Mouse (Mus musculus): Measurements from ENCODE around the gene Cops3. TPM values are rescaled to one million over a fixed set of nuclear protein-coding genes. Genes with fewer than 3 reads are reported as not detected.

Cops3 gene
- polyA plus RNA-seq, 1 experiment from 2014 or later = 165 TPM

DNA sequence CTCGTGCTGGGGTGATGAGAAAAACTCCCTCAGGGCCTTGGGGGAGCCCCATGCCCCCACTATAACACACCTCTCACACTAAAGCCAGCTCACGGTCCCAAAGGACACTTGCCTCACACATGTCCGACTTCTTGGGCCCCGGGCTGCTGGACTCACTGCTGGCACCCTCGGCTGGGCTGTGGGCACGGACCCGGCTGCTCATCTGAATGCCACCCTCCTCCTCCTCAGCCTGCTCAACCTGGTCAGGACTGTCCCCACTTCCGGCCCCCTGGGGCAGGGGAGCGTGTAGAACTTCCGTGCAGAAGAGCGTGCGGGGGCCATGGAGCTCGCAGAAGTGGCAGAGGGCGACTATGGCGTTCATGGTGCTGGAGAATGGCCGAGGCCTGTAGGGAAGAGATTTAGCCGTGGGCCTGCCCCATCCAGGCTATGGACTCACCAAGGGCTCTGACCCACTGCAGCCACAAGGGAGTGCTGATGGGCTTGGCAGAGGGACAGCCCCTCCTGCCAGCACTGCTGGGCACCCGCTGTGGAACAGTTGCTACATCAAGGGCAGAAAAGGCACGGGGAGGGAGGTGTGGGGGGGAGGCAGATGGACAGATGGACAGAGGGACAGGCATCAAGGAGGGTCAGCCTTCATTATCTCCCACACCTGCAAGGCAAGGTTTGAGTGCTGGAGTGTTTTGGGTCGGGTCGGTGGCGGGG lies 35.1 kb downstream of the Cops3 start:
- no peak overlapping the region for H3K27ac ChIP-seq (replicated peaks in 1 of 2; ENCODE audit: control insufficient read depth in 1 of 2, insufficient read depth in 1 of 2, low read depth in 2 of 2, low read length in 2 of 2)
- ATAC-seq (ENCODE audit: insufficient number of reproducible peaks, insufficient read depth, low FRiP score, low read depth) = no peak
- H3K4me3 ChIP-seq (ENCODE audit: control insufficient read depth in 1 of 2, insufficient read depth in 1 of 2, low read depth in 1 of 2, low read length in 2 of 2) = no peak overlapping the region
- H3K4me2 ChIP-seq (ENCODE audit: low read length) = no peak overlapping the region
- H3K9ac ChIP-seq (ENCODE audit: low read length) = no peak overlapping the region
- H3K9me3 ChIP-seq (ENCODE audit: control insufficient read depth, low read length) = no peaks in the 10 kb centered on the region
- H3K4me1 ChIP-seq (ENCODE audit: control insufficient read depth in 2 of 2, insufficient read depth in 2 of 2, low read length in 2 of 2) = peaks cover 5 to 8% of the 10 kb centered on the region in 2 experiments; a peak in 3 of 4 replicates
- peaks cover 85% of the 10 kb centered on the region for H3K36me3 ChIP-seq (ENCODE audit: control insufficient read depth, insufficient read depth, low read length)
- 91% methylated on average over 22 of the region's 22 CpGs for WGBS
- no peaks in the 10 kb centered on the region for H3K27me3 ChIP-seq (ENCODE audit: control insufficient read depth, insufficient read depth, low read length)

DNA sequence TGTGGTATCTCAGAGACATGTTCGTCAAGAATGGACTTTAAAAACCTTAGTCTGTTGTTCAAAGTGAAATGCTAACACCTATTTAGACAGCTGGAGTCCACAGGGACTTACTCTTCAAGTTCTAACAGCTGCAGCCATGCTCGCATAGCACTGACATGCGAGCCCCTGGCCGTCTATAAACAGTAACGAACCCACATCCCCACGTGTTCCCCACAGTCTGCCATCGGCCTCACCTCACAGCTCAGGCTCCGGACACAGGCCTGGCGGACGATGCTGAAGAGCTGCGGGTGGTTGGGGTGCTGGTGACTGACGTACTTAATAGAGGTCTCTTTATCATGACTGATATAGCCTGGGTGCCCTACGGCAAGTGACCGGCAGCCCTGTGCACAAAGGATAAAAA lies 36.1 kb downstream of the Cops3 start:
- ATAC-seq (ENCODE audit: insufficient number of reproducible peaks, insufficient read depth, low FRiP score, low read depth) = no peak
- Histone ChIP-seq H3K9ac (ENCODE audit: low read length) (no peak overlapping the region), H3K27ac (replicated peaks in 1 of 2; ENCODE audit: control insufficient read depth in 1 of 2, insufficient read depth in 1 of 2, low read depth in 2 of 2, low read length in 2 of 2) (no peak overlapping the region), H3K27me3 (ENCODE audit: control insufficient read depth, insufficient read depth, low read length) (no peaks in the 10 kb centered on the region), H3K4me1 (ENCODE audit: control insufficient read depth in 2 of 2, insufficient read depth in 2 of 2, low read length in 2 of 2) (peaks cover 2 to 3% of the 10 kb centered on the region in 2 experiments; a peak in 3 of 4 replicates), H3K36me3 (ENCODE audit: control insufficient read depth, insufficient read depth, low read length) (peaks cover 95% of the 10 kb centered on the region), H3K4me2 (ENCODE audit: low read length) (no peak overlapping the region), H3K9me3 (ENCODE audit: control insufficient read depth, low read length) (no peaks in the 10 kb centered on the region), H3K4me3 (ENCODE audit: control insufficient read depth in 1 of 2, insufficient read depth in 1 of 2, low read depth in 1 of 2, low read length in 2 of 2) (no peak overlapping the region)
- 82% methylated on average over 14 of the region's 14 CpGs for WGBS

DNA sequence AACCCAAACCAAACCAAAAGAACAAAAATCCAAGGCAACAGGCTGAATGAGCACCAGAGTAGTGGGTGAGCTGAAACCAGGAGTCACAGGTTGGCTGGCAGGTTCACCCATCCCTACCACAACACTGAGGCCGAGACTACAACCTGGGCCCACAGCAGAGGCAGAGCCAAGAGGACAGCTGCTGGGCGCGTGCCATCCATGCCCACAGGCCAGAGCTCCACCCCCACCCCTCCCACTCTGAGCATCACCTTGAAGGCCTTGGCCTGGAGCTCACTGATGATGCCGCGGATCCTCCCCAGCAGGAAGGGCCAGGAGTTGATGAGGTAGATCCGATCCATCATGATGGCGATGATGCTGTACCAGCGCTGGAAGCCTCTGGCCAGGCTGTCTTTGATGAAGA lies 37.8 kb downstream of the Cops3 start:
- H3K4me2 ChIP-seq (ENCODE audit: low read length) = no peak overlapping the region
- H3K27me3 ChIP-seq (ENCODE audit: control insufficient read depth, insufficient read depth, low read length) = no peaks in the 10 kb centered on the region
- ATAC-seq (ENCODE audit: insufficient number of reproducible peaks, insufficient read depth, low FRiP score, low read depth) = no peak
- H3K4me1 ChIP-seq (ENCODE audit: control insufficient read depth in 2 of 2, insufficient read depth in 2 of 2, low read length in 2 of 2) = no peaks in the 10 kb centered on the region
- H3K9ac ChIP-seq (ENCODE audit: low read length) = no peak overlapping the region
- H3K4me3 ChIP-seq (ENCODE audit: control insufficient read depth in 1 of 2, insufficient read depth in 1 of 2, low read depth in 1 of 2, low read length in 2 of 2) = no peak overlapping the region
- no peaks in the 10 kb centered on the region for H3K9me3 ChIP-seq (ENCODE audit: control insufficient read depth, low read length)
- H3K36me3 ChIP-seq (ENCODE audit: control insufficient read depth, insufficient read depth, low read length) = peaks cover 100% of the 10 kb centered on the region
- 95% methylated on average over 8 of the region's 8 CpGs for WGBS
- H3K27ac ChIP-seq (replicated peaks in 1 of 2; ENCODE audit: control insufficient read depth in 1 of 2, insufficient read depth in 1 of 2, low read depth in 2 of 2, low read length in 2 of 2) = no peak overlapping the region

DNA sequence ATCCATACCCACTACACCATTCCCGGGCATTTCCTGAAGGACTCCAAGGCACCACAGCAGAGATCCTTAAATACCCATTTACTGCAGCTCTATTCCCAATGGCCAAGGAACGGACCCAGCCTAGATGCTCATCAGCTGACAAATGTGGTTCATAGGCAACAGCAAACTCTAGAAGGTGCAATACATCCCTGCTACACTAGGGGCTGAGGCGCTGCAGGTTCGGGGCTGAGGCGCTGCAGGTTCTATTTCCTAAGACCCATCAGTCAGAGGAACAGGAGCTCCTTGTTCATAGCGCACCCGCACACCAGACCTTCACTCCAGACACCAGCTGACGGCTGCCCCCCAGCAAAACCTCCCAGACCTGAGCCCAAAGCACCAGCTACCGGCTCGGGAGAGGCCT lies 39.2 kb downstream of the Cops3 start:
- ATAC-seq (ENCODE audit: insufficient number of reproducible peaks, insufficient read depth, low FRiP score, low read depth) = no peak
- Histone ChIP-seq H3K27ac (replicated peaks in 1 of 2; ENCODE audit: control insufficient read depth in 1 of 2, insufficient read depth in 1 of 2, low read depth in 2 of 2, low read length in 2 of 2) (no peak overlapping the region), H3K4me3 (ENCODE audit: control insufficient read depth in 1 of 2, insufficient read depth in 1 of 2, low read depth in 1 of 2, low read length in 2 of 2) (no peak overlapping the region), H3K36me3 (ENCODE audit: control insufficient read depth, insufficient read depth, low read length) (peaks cover 100% of the 10 kb centered on the region), H3K27me3 (ENCODE audit: control insufficient read depth, insufficient read depth, low read length) (no peaks in the 10 kb centered on the region), H3K9ac (ENCODE audit: low read length) (no peak overlapping the region), H3K4me1 (ENCODE audit: control insufficient read depth in 2 of 2, insufficient read depth in 2 of 2, low read length in 2 of 2) (no peaks in the 10 kb centered on the region), H3K4me2 (ENCODE audit: low read length) (no peak overlapping the region), H3K9me3 (ENCODE audit: control insufficient read depth, low read length) (no peaks in the 10 kb centered on the region)
- WGBS = 94% methylated on average over 10 of the region's 10 CpGs

- Histone ChIP-seq H3K4me2 (ENCODE audit: low read length) (no peak overlapping the region), H3K36me3 (ENCODE audit: control insufficient read depth, insufficient read depth, low read length) (peaks cover 74% of the 10 kb centered on the region), H3K27me3 (ENCODE audit: control insufficient read depth, insufficient read depth, low read length) (no peaks in the 10 kb centered on the region), H3K9me3 (ENCODE audit: control insufficient read depth, low read length) (no peaks in the 10 kb centered on the region), H3K4me3 (ENCODE audit: control insufficient read depth in 1 of 2, insufficient read depth in 1 of 2, low read depth in 1 of 2, low read length in 2 of 2) (no peak overlapping the region), H3K4me1 (ENCODE audit: control insufficient read depth in 2 of 2, insufficient read depth in 2 of 2, low read length in 2 of 2) (no peaks in the 10 kb centered on the region), H3K9ac (ENCODE audit: low read length) (no peak overlapping the region), H3K27ac (replicated peaks in 1 of 2; ENCODE audit: control insufficient read depth in 1 of 2, insufficient read depth in 1 of 2, low read depth in 2 of 2, low read length in 2 of 2) (no peak overlapping the region)
- WGBS = 88% methylated on average over 6 of the region's 6 CpGs
- no peak for ATAC-seq (ENCODE audit: insufficient number of reproducible peaks, insufficient read depth, low FRiP score, low read depth)
Measured at GRCm38 (mm10) chr11:59793390-59793789, 46.2 kb downstream of the Cops3 start.

GRCm38 (mm10) chr11:59789311-59789710 lies 50.3 kb downstream of the Cops3 start:
- no peaks in the 10 kb centered on the region for H3K9me3 ChIP-seq (ENCODE audit: control insufficient read depth, low read length)
- H3K4me1 ChIP-seq (ENCODE audit: control insufficient read depth in 2 of 2, insufficient read depth in 2 of 2, low read length in 2 of 2) = peaks cover 2 to 9% of the 10 kb centered on the region in 2 experiments
- H3K27ac ChIP-seq (replicated peaks in 1 of 2; ENCODE audit: control insufficient read depth in 1 of 2, insufficient read depth in 1 of 2, low read depth in 2 of 2, low read length in 2 of 2) = no peak overlapping the region
- peaks cover 34% of the 10 kb centered on the region for H3K36me3 ChIP-seq (ENCODE audit: control insufficient read depth, insufficient read depth, low read length)
- H3K9ac ChIP-seq (ENCODE audit: low read length) = no peak overlapping the region
- ATAC-seq (ENCODE audit: insufficient number of reproducible peaks, insufficient read depth, low FRiP score, low read depth) = no peak
- no peaks in the 10 kb centered on the region for H3K27me3 ChIP-seq (ENCODE audit: control insufficient read depth, insufficient read depth, low read length)
- no peak overlapping the region for H3K4me2 ChIP-seq (ENCODE audit: low read length)
- WGBS = 86% methylated on average over 1 of the region's 1 CpGs
- no peak overlapping the region for H3K4me3 ChIP-seq (ENCODE audit: control insufficient read depth in 1 of 2, insufficient read depth in 1 of 2, low read depth in 1 of 2, low read length in 2 of 2)

DNA sequence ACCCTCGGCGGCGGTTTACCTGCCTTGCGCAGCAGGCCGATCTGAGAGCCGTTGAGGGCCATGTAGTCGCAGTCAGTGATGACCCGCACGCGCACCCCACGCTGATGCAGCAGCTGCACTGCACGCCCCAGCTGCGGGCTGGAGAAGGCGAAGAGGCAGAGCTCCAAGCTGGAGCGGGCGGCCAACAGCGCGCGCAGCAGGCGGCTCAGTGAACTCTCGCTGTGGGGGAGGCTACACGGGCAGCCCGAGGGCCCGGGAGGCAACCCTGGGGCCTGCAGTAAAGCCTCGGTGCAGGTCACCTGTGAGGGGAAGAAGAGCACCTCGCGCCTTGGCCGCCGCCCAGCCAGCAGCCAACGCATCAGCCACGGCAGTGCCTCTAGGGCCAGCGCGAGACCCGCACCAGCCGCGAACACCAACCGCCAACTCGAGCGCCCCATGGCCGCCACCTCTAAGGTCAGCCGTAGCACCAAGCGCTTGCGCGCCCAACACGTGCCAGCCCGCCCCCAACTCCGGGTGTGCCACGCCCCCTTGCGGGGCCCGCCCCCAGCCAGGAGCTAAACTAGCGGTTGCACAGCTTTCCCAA lies 52.3 kb downstream of the Cops3 start, which contains the start of gene Pld6:
Gene Pld6, minus strand, starts transcription at position 447 of the 583 bp plus-strand sequence.
- Histone ChIP-seq H3K27ac (replicated peaks in 1 of 2; ENCODE audit: control insufficient read depth in 1 of 2, insufficient read depth in 1 of 2, low read depth in 2 of 2, low read length in 2 of 2) (no peak within 1 kb of the TSS), H3K36me3 (ENCODE audit: control insufficient read depth, insufficient read depth, low read length) (peaks cover 13% of the 10 kb centered on the region), H3K27me3 (ENCODE audit: control insufficient read depth, insufficient read depth, low read length) (no peaks in the 10 kb centered on the region), H3K9ac (ENCODE audit: low read length) (peak within 1 kb of the TSS; percentile 73), H3K4me2 (ENCODE audit: low read length) (peak within 1 kb of the TSS; percentile 95), H3K4me3 (ENCODE audit: control insufficient read depth in 1 of 2, insufficient read depth in 1 of 2, low read depth in 1 of 2, low read length in 2 of 2) (peak within 1 kb of the TSS; percentile 44 to 45), H3K9me3 (ENCODE audit: control insufficient read depth, low read length) (no peaks in the 10 kb centered on the region), H3K4me1 (ENCODE audit: control insufficient read depth in 2 of 2, insufficient read depth in 2 of 2, low read length in 2 of 2) (peaks cover 2 to 14% of the 10 kb centered on the region in 2 experiments)
- ATAC-seq (ENCODE audit: insufficient number of reproducible peaks, insufficient read depth, low FRiP score, low read depth) = peak; percentile 73
- WGBS = 2% methylated on average over 48 of the region's 51 CpGs

All from heart, embryonic 14.5 days (tissue).